Mouse (Mus musculus) hindbrain, postnatal 0 days (tissue): ENCODE measurements around the gene BC067074. TPM values are rescaled to one million over a fixed set of nuclear protein-coding genes. Genes with fewer than 3 reads are reported as not detected.

ENCODE experiments used
- ATAC-seq: fragments of 200-750 bp; cut with Nextera tagmentation; 2 replicates; pipeline ENCODE4 v1.8.0; 2017; ENCODE audit warnings: mild to moderate bottlenecking, moderate TSS enrichment, moderate library complexity
- DNase-seq: peaks from one replicate; pipeline ENCODE4 v3.0.0-alpha.2; 2015; ENCODE audit warnings: low spot score
- H3K27ac ChIP-seq: fragments of 300-500 bp; sonication (generic); 2 replicates; pipeline ENCODE4 v1.5.1; 2014; ENCODE audit warnings: mild to moderate bottlenecking
- H3K27me3 ChIP-seq: fragments of 300-500 bp; sonication (generic); 2 replicates; pipeline ENCODE4 v1.6.1; 2014; ENCODE audit warnings: low read length, mixed read lengths; ENCODE audit not compliant: insufficient read depth
- H3K36me3 ChIP-seq: fragments of 300-500 bp; sonication (generic); 2 replicates; pipeline ENCODE4 v1.6.1; 2014; ENCODE audit warnings: low read length, mixed read lengths; ENCODE audit not compliant: insufficient read depth
- H3K4me1 ChIP-seq: fragments of 300-500 bp; sonication (generic); 2 replicates; pipeline ENCODE4 v1.6.1; 2014; ENCODE audit warnings: antibody characterized with exemption, low read length, mixed read lengths; ENCODE audit not compliant: insufficient read depth
- H3K4me2 ChIP-seq: fragments of 300-500 bp; sonication (generic); 2 replicates; pipeline ENCODE4 v1.6.1; 2014; ENCODE audit warnings: low read depth, mild to moderate bottlenecking, low read length, moderate library complexity, mixed read lengths
- H3K4me3 ChIP-seq: fragments of 300-500 bp; sonication (generic); 2 replicates; pipeline ENCODE4 v1.5.1; 2014; ENCODE audit warnings: low read length
- H3K9ac ChIP-seq: fragments of 300-500 bp; sonication (generic); replicated peaks from 2 replicates; pipeline ENCODE4 v1.6.1; 2014; ENCODE audit warnings: mild to moderate bottlenecking, low read length, moderate library complexity, mixed read lengths
- H3K9me3 ChIP-seq: fragments of 300-500 bp; sonication (generic); 2 replicates; pipeline ENCODE4 v1.6.1; 2016; ENCODE audit warnings: low read length, mixed read lengths
- CTCF ChIP-seq: IDR thresholded peaks from 2 replicates; pipeline ENCODE4 v1.5.1; 2016; ENCODE audit warnings: antibody characterized with exemption, control low read depth, low read depth
- WGBS: fragments of 180-500 bp; shearing (Covaris S2); extraction: QIAGEN DNeasy Blood & Tissue Kit; methylation state at CpG from one replicate; pipeline ENCODE4 v1.1.7; 2014; 5-methylcytosine and 5-hydroxymethylcytosine counted together
- polyA plus RNA-seq: library from polyadenylated mRNA; unstranded; fragments of >200 nt; fragmentation: Nextera tagmentation; extraction: Ambion mirVana; gene quantifications from 2 replicates; pipeline ENCODE4 v1.2.1, GENCODE M21; 2015
- total RNA-seq: library from RNA; depleted of rRNA; stranded (reverse); fragments of >200 nt; gene quantifications from 2 replicates; pipeline ENCODE4 v1.2.3, GENCODE M21; 2014

Gene BC067074
- total and polyA plus RNA-seq, 2 experiments from 2014 or later: 1.1 to 3.0 TPM

- H3K4me2 ChIP-seq: no peak overlapping the region
- no peaks in the 10 kb centered on the region for H3K27me3 ChIP-seq
- no peak for ATAC-seq
- WGBS: 82% methylated on average over 7 of the region's 7 CpGs
- TF ChIP-seq CTCF: no peak
- H3K9me3 ChIP-seq: no peaks in the 10 kb centered on the region
- no peak overlapping the region for H3K4me3 ChIP-seq
- H3K9ac ChIP-seq: no peak overlapping the region
- H3K36me3 ChIP-seq: no peaks in the 10 kb centered on the region
- H3K4me1 ChIP-seq: no peaks in the 10 kb centered on the region
- H3K27ac ChIP-seq: 0 out of 2 replicates have a peak overlapping the region, but pooled peaks have one; percentile 4
- no peak for DNase-seq
Observed at GRCm38 (mm10) chr13:113288210-113289197, 4.5 kb upstream of the BC067074 start.

- DNase-seq (no peak), ATAC-seq (no peak)
- no peak overlapping the region for H3K9ac ChIP-seq
- H3K9me3 ChIP-seq: no peaks in the 10 kb centered on the region
- no peaks in the 10 kb centered on the region for H3K36me3 ChIP-seq
- H3K27me3 ChIP-seq: no peaks in the 10 kb centered on the region
- no peak overlapping the region for H3K4me3 ChIP-seq
- H3K4me2 ChIP-seq: no peak overlapping the region
- no peaks in the 10 kb centered on the region for H3K4me1 ChIP-seq
- WGBS: 58% methylated on average over 4 of the region's 4 CpGs
- no peak for TF ChIP-seq CTCF
- no peak overlapping the region for H3K27ac ChIP-seq
Observed at GRCm38 (mm10) chr13:113289760-113290159, 3.2 kb upstream of the BC067074 start.

GRCm38 (mm10) chr13:113292001-113292400 is 958 bp upstream of the BC067074 start:
- Histone ChIP-seq H3K36me3 (no peaks in the 10 kb centered on the region), H3K27me3 (no peaks in the 10 kb centered on the region), H3K4me2 (no peak overlapping the region), H3K4me3 (no peak overlapping the region), H3K4me1 (no peaks in the 10 kb centered on the region), H3K9me3 (no peaks in the 10 kb centered on the region), H3K9ac (no peak overlapping the region), H3K27ac (no peak overlapping the region)
- ATAC-seq: no peak
- no peak for TF ChIP-seq CTCF
- peak; percentile 46 for DNase-seq
- WGBS: 61% methylated on average over 8 of the region's 8 CpGs

DNA sequence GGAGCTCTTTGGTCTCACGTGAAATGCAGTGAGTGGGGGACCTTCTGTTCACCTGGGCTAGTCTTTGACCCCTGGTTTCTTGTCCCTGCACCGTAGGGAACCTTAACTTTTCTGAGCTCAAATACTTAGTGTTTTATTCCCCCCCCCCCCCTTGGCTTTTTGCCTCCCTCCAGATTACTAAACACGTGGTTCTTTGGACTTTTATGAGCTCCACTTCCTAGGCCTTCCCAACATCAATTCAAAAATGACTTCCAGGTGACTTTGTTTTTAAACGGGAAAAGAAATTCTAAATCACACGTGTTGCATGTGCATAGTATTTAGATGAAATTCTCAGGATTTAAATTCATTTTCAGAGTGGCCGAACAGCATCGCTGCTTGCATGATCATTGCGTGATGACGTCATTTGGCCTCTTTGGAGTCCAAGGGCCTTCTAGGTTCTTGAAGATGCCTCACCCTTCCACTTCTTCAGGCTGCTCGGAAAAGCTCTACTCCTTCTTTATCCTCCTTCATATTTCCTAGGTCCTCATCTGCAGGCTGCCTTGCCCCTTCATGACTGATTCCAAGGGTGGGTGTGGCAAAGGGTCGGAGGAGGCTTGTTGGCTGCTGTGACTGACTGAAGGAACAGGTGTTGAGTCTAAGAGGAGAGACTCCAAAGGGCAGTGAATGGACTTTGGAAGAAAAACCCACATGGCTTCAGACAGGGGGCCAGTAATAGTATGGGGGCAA is 911 bp downstream of the BC067074 start:
- H3K27me3 ChIP-seq: no peaks in the 10 kb centered on the region
- DNase-seq: no peak
- no peak for TF ChIP-seq CTCF
- no peaks in the 10 kb centered on the region for H3K9me3 ChIP-seq
- no peaks in the 10 kb centered on the region for H3K4me1 ChIP-seq
- no peak overlapping the region for H3K27ac ChIP-seq
- H3K36me3 ChIP-seq: no peaks in the 10 kb centered on the region
- H3K4me3 ChIP-seq: peak overlapping the region; percentile 62
- peak overlapping the region; percentile 66; the same call in 1 of the 2 replicates for H3K9ac ChIP-seq
- ATAC-seq: no peak; the same call in 1 of the 2 replicates
- H3K4me2 ChIP-seq: peak overlapping the region; percentile 90
- 69% methylated on average over 11 of the region's 11 CpGs for WGBS

GRCm38 (mm10) chr13:113295817-113296485 is 3.0 kb downstream of the BC067074 start:
- H3K27ac ChIP-seq: no peak overlapping the region
- no peaks in the 10 kb centered on the region for H3K27me3 ChIP-seq
- ATAC-seq (no peak), DNase-seq (no peak)
- H3K4me1 ChIP-seq: no peaks in the 10 kb centered on the region
- TF ChIP-seq CTCF: no peak
- 78% methylated on average over 10 of the region's 10 CpGs for WGBS
- no peak overlapping the region for H3K9ac ChIP-seq
- no peaks in the 10 kb centered on the region for H3K36me3 ChIP-seq
- no peaks in the 10 kb centered on the region for H3K9me3 ChIP-seq
- no peak overlapping the region for H3K4me2 ChIP-seq
- H3K4me3 ChIP-seq: no peak overlapping the region

DNA sequence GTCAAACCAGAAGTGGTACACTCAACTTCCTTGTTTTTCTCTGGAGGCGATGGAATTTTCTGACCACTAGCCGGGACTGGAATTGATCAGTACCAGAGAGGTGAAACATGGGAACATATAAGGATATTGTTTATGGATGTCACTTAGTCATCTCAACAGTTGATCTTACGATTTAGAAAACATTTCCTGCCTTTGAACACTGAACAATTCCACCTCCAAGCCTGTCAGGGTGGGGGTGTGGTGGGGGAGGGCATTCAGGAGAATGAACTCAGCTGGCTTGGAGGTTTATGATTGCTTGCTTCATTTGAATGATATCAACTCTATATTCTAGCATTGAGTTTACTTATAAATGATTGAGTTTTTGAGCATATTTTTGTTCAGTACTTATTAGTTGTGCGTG is 13.6 kb downstream of the BC067074 start:
- no peak overlapping the region for H3K4me2 ChIP-seq
- no peak overlapping the region for H3K4me3 ChIP-seq
- no peak for DNase-seq
- H3K4me1 ChIP-seq: no peaks in the 10 kb centered on the region
- H3K9ac ChIP-seq: no peak overlapping the region
- TF ChIP-seq CTCF: no peak
- no peak for ATAC-seq
- WGBS: 91% methylated on average over 4 of the region's 4 CpGs
- no peaks in the 10 kb centered on the region for H3K36me3 ChIP-seq
- no peaks in the 10 kb centered on the region for H3K9me3 ChIP-seq
- H3K27me3 ChIP-seq: no peaks in the 10 kb centered on the region
- H3K27ac ChIP-seq: no peak overlapping the region
